8 mouse cellular contexts compared by ENCODE assay signal in genomic region chr10:19015257-19015862, GRCm38 (mm10). TPM values are rescaled to one million over a fixed set of nuclear protein-coding genes. Genes with fewer than 3 reads are reported as not detected.
DNase-seq lines count a peak whose midpoint lies in the region; ATAC-seq lines count a peak whose summit lies in the region.

Gene Tnfaip3 (minus strand): TSS chr10:19015657.

- no peaks in the 10 kb centered on the region for H3K9me3 ChIP-seq in megakaryocyte, embryonic 14.5 days

- peak within 1 kb of the TSS; percentile 100 for H3K4me3 ChIP-seq in megakaryocyte, embryonic 14.5 days (replicated peaks)

- peaks cover 29% of the 10 kb centered on the region for H3K36me3 ChIP-seq in megakaryocyte, embryonic 14.5 days (replicated peaks; ENCODE audit: low read length)

- ATAC-seq in common myeloid progenitor, adult 5-6 weeks (replicated peaks; ENCODE audit: low read depth, poor library complexity, severe bottlenecking): peak; percentile 78

- peaks cover 73% of the 10 kb centered on the region for H3K4me1 ChIP-seq in megakaryocyte, embryonic 14.5 days

- H3K27me3 ChIP-seq in megakaryocyte, embryonic 14.5 days (replicated peaks): no peaks in the 10 kb centered on the region

- DNase-seq in ZHBTc4 (ENCODE audit: low read depth, low spot score): peak; percentile 96
- DNase-seq in gastrocnemius, adult 8-10 months (ENCODE audit: low spot score in 2 of 2): peak; percentile 94 to 95
- peak; percentile 83 for DNase-seq in hindlimb bud, embryonic 11.5 days (ENCODE audit: extremely low spot score, low read depth, low spot score)
- peak; percentile 90 to 97 for DNase-seq in left cerebral cortex, adult 8-10 months (ENCODE audit: low spot score in 2 of 2)
- DNase-seq in right cerebral cortex, postnatal 10 days (ENCODE audit: low spot score in 2 of 2): peak; percentile 95 to 96
- DNase-seq in urinary bladder, postnatal 25 days (ENCODE audit: low spot score): peak; percentile 99

RNA-seq across cellular contexts. Expression of gene Tnfaip3, which starts in this region (rescaled TPM):
- total RNA-seq in common myeloid progenitor, adult 5-6 weeks (2017): 35.0 and 39.9 TPM in 2 replicates
- total RNA-seq in gastrocnemius, adult 8-10 months (2022): 1 to 10 TPM; 1.4 to 2.7 (median 1.9) TPM
- total RNA-seq in left cerebral cortex, adult 8-10 months (2022): 1 to 10 TPM; 3.6 to 5.4 (median 4.2) TPM
- polyA plus RNA-seq in megakaryocyte, embryonic 14.5 days (2012; ENCODE audit: insufficient read depth, low replicate concordance): 1.8 and 3.0 TPM in 2 replicates

Comparison
In these comparisons a context has a peak if more than half of its experiments do, and no peak if none do; other contexts are left out.
1. Peak in every context shown above with its lines: DNase-seq, ATAC-seq and H3K4me3 ChIP-seq.